Mouse (Mus musculus) layer of hippocampus, postnatal 25 days (tissue): ENCODE results near the gene Flg. TPM values are rescaled to one million over a fixed set of nuclear protein-coding genes. Genes with fewer than 3 reads are reported as not detected.

Source experiments
- DNase-seq, 2 experiments: peaks; one replicate each; pipeline ENCODE4 v3.0.0; 2022; ENCODE audit warnings: mixed read lengths in 2 of 2, low spot score in 1 of 2; ENCODE audit errors: extremely low spot score in 1 of 2
- total RNA-seq, 2 experiments: library from RNA; stranded (reverse); gene quantifications; 2 replicates each; pipeline ENCODE4 v1.2.3; 2021

Flg gene
- total RNA-seq, result not detected

DNA sequence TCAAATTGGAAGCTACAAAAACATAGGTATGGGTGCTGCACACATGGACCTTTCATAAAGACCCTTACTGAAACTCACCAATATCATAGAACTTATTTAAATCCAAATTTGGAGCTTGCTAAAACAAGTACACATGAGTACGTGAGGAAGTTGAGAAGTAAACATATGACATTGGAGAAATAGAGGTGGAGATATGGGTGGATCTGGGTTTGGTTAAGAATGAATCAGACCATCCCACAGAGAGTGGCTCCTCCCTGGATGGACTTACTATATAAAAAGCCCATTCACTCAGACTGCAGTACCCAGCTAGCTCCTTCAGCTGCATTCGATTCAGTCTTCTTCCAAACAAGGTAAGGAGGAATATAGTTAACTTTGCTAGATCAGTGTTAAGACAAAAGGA, at the start of gene Flg:
Flg (plus strand) TSS at position 301 of the 400 bp plus-strand sequence.
- no peak for DNase-seq

DNA sequence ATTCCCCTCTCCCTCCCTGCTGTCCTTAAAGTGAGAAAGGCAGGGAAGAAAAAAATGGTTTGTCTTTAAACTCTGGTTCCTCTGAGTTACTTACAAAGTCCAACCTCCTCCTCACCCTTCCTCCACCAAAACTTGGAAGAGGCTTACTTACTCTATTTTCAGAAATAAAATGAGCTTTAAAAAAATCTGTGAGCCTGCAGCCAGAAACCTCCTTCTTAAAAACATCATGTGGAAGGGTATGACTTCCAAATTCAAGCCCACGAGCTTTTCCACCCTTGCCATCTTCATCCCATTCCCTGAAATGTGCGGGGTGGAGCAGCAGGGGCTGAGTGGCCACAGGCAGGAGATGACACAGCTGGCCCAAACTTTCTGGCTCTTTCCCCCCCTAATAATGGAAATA, 24.2 kb downstream of the Flg start:
- DNase-seq, result no peak

DNA sequence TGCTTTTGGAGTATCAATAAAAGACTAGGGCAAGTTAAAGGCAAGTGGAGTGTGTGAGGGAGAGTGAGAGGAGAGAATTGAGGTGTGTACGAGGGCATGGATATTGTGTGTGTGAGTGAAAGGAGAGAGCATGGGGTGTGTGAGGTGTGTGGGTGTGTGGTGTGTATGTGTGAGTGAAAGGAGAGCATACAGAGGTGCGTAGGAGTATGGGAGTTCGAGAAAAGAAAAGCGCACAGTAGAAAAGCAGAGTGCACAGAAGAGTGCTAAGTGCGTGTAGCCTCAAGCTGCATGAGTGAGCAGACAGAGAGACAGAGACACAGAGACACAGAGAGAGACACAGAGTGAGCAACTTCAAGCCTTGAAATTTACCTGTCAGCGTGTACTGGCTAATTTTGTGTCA, 26.5 kb downstream of the Flg start:
- DNase-seq, result no peak

DNA sequence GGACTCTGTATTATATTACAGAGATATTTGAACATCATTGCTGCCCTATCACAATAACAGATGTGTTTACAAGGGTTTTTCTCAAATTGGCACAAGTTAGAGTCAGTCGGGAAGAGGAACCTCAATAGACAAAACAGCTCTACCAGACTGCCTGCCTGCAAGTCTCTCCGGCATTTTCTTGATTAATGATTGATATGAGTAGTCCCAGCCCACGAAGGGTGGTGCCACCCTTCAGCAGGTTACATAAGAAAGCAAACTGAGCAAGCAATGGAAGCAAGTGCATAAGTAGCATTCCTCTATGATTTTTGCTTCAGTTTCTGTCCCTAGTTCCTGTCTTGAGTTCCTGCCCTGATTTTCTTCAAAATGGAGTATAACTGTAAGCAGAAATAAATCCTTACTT, 28.6 kb downstream of the Flg start:
- no peak for DNase-seq

DNA sequence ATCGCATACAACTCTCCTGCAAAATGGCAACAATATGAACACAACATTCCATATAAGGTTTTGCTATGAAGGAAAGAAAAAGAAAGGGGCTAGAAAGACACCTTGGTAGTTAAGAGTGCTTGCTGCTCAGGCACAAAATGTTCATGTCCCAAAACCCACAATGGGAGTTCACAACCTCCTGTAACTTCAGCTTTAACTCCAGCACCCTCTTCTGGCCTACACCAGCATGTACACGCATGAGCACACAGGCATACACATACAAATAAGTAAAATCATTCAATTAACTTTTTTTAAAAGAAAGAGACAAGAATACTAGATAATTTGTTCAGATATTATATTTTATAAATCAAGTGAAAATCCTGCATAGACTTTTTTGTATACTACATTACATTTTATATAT, 32.8 kb downstream of the Flg start:
- DNase-seq, result no peak

DNA sequence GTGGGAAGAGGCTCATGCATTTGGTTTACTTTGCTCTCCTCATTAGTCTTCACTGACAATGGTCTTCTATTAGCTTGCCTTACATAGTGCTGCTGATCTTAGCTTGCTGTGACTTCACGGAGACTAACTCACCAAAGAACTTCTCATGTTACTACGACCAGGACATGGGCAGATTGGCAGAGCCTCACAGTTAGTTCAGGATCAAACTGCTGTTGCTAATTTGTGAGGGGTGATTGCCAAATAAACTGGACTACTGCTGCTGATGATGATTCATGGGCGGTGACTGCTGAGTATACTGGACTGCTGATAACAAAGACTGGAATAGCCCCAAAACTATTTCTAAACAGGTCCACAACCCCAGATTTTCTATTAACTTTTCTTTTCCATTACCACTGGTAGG, 38.0 kb downstream of the Flg start:
- DNase-seq, result no peak

DNA sequence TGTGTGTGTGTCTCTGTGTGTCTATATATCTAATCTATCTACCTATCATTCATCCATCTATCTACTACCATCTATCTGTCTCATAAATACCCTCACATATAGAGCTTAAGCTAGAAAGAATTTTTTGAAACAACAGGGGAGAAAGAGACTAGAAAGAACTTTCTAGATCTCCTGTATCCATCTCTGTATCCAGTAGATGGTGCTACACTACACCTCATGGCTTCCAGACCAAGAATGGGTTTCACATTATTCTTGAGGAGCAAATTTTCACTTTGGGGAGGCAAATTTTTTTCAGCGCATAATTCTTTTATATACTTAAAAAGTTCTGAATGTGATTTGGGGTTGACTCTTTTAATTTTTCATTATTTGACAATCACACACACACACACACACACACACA, 41.1 kb downstream of the Flg start:
- no peak for DNase-seq

DNA sequence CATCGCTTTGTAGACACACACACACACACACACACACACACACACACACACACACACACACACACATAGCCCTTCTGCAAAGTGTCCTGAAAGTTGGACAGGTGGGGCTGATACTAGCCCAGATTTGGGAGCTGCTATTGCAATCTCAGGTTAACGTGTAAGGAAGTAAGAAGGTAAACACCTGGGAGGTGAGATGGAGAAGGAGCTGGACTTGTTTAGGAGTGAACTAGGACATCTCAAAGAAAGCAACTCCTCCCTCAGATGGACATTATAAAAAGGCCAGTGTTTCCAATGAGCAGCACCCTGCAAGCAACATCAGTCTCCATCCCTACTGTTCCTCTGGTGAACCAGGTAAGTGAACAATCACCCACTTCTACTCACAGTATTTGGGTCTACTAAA, 46.1 kb downstream of the Flg start, which contains the start of gene Hrnr:
Hrnr (plus strand) TSS at position 301 of the 400 bp plus-strand sequence.
- no peak for DNase-seq

DNA sequence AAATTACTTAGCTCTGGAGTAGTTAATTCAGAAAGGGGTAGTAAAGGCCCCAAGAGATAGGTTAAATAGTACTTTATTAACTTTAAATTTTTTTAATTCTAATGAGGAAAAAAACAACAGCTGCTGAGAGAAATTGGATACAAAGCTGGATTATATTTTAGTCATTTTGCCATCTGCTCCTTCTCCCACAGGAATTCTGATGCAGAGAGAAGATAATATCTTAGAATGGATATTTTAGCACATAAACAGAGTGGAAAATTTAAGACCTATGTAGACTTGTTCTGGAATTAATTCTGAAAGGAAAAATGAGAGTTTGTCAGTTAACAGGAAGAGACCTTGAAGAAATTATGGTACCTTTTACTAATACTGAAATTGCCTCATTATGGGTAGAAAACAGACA, 64.4 kb downstream of the Flg start:
- DNase-seq, result no peak

DNA sequence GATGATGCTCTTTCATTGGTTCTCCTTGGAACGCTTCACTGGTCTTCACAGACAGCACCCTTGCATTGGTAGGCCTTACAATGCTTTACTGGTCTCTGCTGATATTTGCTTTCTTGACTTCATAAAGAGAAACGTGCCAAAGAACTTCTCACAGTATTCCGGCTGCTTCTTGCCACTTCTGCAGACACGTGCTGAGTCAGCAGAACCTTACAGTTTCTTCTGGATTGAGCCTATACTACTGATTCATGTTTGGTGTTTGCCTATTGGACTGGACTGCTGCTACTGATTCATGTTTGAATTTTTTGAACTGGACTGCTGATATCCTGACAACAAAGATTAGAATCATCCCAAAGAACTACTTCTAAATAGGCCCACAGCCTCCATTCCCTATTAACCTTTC, 66.7 kb downstream of the Flg start:
- no peak for DNase-seq

Other genes starting within 250 kb of the Flg start
- not detected for gene Gm4858, start 204.7 kb upstream of the Flg start, total RNA-seq
- gene Crnn, start 128.7 kb upstream of the Flg start, total RNA-seq, result not detected
- gene Flg2, start 76.2 kb upstream of the Flg start, total RNA-seq, result not detected
- gene Hrnr, start 46.2 kb downstream of the Flg start, total RNA-seq, result not detected
- not detected for gene Rptn, start 120.2 kb downstream of the Flg start, total RNA-seq
- under 1 TPM; 0.81 to 0.92 TPM for gene Tchh, start 168.8 kb downstream of the Flg start, total RNA-seq
- not detected for gene Tchhl1, start 195.2 kb downstream of the Flg start, total RNA-seq
- 1 to 10 TPM; 6.1 to 8.5 TPM for gene S100a11, start 247.0 kb downstream of the Flg start, total RNA-seq